Mouse (Mus musculus): ENCODE measurements around the gene Cdca3. TPM values are rescaled to one million over a fixed set of nuclear protein-coding genes. Genes with fewer than 3 reads are reported as not detected.
"Not testable (repeated sequence)": the region's sequence is repeated elsewhere in the genome, so short reads cannot be mapped to it uniquely, and the experiment has no call there.

Cdca3 gene
- polyA plus RNA-seq, 1 experiment from 2014 or later, result 188 TPM

DNA sequence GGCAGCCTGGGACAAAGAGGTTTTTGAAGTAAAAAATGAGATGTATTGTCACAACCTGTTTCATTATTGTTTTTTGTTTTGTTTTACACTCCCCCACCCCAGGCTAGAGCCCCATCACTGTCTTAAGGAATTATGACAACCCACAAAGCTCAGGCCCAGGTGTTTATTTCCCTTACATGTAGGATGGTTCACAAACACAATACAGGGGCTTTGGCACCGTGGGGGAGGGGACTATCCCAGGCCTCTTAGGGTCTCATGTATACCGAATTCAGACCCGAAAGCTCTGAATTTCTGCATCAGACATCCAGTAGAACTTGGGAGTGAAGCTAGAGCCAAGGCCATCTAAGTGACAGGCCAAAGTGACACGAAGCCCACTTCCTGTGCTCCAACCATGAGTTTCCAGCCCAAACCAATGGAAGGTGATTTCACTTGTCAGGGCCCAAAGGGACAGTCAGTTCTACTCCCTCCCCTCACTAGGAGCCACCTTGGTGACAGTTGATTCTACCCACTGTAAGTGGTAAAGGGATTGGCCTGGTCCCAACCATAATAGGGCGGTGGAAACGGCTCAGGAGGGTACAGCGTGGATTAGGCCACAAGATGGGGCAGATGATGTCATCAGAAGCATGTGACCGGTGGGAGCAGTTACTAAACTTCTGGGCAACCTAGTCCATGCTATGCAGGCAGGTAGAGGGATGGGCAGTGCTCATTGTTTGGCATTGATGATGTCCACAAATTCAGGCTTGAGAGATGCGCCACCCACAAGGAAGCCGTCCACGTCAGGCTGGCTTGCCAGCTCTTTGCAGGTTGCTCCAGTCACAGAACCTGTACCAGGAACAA lies 18.6 kb upstream of the Cdca3 start:
- not testable (repeated sequence) for H3K9me3 ChIP-seq
- peaks cover 50% of the 10 kb centered on the region for H3K4me1 ChIP-seq

GRCm38 (mm10) chr6:124811403-124811665 lies 18.0 kb upstream of the Cdca3 start:
- H3K4me3 ChIP-seq, result no peak overlapping the region
- H3K36me3 ChIP-seq, result peaks cover 20% of the 10 kb centered on the region
- H3K27ac ChIP-seq, result no peak overlapping the region
- no peak overlapping the region for H3K9ac ChIP-seq
- no peaks in the 10 kb centered on the region for H3K9me3 ChIP-seq
- no peaks in the 10 kb centered on the region for H3K27me3 ChIP-seq
- peaks cover 44% of the 10 kb centered on the region for H3K4me1 ChIP-seq
- no peak for ATAC-seq (ENCODE audit: borderline replicate concordance, extremely low read depth, low FRiP score, low TSS enrichment)
- no peak overlapping the region for H3K4me2 ChIP-seq
- WGBS, result 64% methylated on average over 4 of the region's 4 CpGs

More for the DNA sequence above, 18.6 kb upstream of the Cdca3 start:
- H3K9ac ChIP-seq; H3K4me3 ChIP-seq; ATAC-seq (ENCODE audit: borderline replicate concordance, extremely low read depth, low FRiP score, low TSS enrichment); H3K27ac ChIP-seq; H3K27me3 ChIP-seq: not testable (repeated sequence)
- WGBS, result 79% methylated on average over 11 of the region's 11 CpGs
- H3K4me2 ChIP-seq, result peak overlapping the region; percentile 86; the same call in 1 of the 2 replicates
- H3K36me3 ChIP-seq, result peaks cover 19% of the 10 kb centered on the region

DNA sequence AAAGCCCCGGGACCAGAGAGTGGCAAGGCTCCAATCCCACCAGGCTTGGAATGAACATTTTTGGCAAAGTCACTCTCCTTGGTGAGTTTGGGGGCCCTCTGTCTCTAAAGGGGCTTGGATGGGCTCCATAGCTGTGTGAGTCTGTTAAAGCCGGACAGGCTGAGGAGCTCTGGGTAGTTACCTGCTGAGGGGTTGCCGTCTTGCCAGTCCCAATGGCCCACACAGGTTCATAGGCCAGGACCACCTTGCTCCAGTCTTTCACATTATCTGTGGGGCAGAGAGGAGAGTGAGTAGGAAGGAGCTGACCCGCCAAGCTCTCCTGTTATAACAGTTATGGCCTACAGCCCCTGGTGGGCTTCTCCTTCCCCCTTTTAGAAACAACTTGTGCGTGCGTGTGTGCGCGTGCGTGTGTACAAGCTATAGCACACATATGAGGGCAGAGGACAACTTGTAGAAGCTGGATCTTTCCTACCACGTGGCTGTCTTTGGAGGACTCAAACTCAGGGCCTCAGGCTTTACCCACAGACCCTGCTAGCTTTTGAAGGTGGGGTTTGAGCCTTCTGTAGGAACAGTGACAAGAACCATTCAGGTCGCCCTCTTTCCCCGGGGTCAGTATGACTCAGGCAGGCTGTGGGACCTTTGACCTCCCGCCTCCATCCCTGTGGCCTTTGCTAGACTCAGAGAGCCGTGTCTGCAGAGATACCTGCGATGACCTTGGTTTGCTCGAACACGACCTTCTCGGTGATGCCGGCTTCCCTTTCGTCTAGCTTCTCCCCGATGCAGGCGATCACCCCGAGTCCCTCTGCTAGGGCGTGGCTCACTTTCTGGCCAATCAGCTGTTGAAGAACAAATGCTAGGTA lies 17.4 kb upstream of the Cdca3 start:
- Histone ChIP-seq H3K9ac (0 out of 2 replicates have a peak overlapping the region, but pooled peaks have one; percentile 85), H3K9me3 (no peaks in the 10 kb centered on the region), H3K27ac (no peak overlapping the region), H3K4me1 (peaks cover 41% of the 10 kb centered on the region), H3K36me3 (peaks cover 26% of the 10 kb centered on the region), H3K4me3 (peak overlapping the region; percentile 78), H3K27me3 (no peaks in the 10 kb centered on the region), H3K4me2 (peak overlapping the region; percentile 71)
- 74% methylated on average over 24 of the region's 24 CpGs for WGBS
- no peak for ATAC-seq (ENCODE audit: borderline replicate concordance, extremely low read depth, low FRiP score, low TSS enrichment)

GRCm38 (mm10) chr6:124812848-124813247 lies 16.5 kb upstream of the Cdca3 start:
- Histone ChIP-seq H3K36me3 (peaks cover 35% of the 10 kb centered on the region), H3K9ac (peak overlapping the region; percentile 85), H3K9me3 (no peaks in the 10 kb centered on the region), H3K27me3 (no peaks in the 10 kb centered on the region), H3K4me3 (peak overlapping the region; percentile 78), H3K4me1 (peaks cover 41% of the 10 kb centered on the region), H3K27ac (peak overlapping the region; percentile 93), H3K4me2 (peak overlapping the region; percentile 71)
- WGBS, result 14% methylated on average over 9 of the region's 9 CpGs
- ATAC-seq (ENCODE audit: borderline replicate concordance, extremely low read depth, low FRiP score, low TSS enrichment), result no peak

DNA sequence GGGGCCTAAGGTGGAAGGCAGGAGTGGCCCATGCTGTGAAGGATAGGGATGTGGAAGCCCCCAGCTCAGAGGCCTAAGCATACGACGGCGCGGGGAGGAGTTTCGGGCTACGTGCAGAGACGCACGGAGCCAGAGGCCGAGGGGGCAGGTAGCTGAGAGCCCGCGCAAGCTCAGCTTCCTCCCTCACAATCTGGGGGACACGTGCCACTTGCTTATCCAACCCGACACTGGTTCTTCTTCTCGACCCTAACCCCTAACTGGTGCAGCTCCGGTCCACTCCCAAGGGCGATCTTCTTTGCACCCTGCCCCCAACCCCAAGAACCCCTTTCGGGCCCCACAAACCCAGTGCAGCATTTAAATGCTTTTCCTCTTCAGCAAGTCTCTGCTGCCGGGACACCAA lies 15.9 kb upstream of the Cdca3 start:
- H3K27ac ChIP-seq, result peak overlapping the region; percentile 93
- peak overlapping the region; percentile 71 for H3K4me2 ChIP-seq
- peak overlapping the region; percentile 85 for H3K9ac ChIP-seq
- H3K27me3 ChIP-seq, result no peaks in the 10 kb centered on the region
- no peaks in the 10 kb centered on the region for H3K9me3 ChIP-seq
- H3K36me3 ChIP-seq, result peaks cover 41% of the 10 kb centered on the region
- ATAC-seq (ENCODE audit: borderline replicate concordance, extremely low read depth, low FRiP score, low TSS enrichment), result peak; percentile 50
- peak overlapping the region; percentile 78 for H3K4me3 ChIP-seq
- peaks cover 36% of the 10 kb centered on the region for H3K4me1 ChIP-seq
- WGBS, result 0% methylated on average over 18 of the region's 18 CpGs

GRCm38 (mm10) chr6:124813933-124814332 lies 15.4 kb upstream of the Cdca3 start, which contains the start of gene Tpi1:
Gene Tpi1, minus strand, starts transcription at chr6:124814296.
- Histone ChIP-seq H3K4me1 (peaks cover 36% of the 10 kb centered on the region), H3K36me3 (peaks cover 46% of the 10 kb centered on the region), H3K4me2 (peak within 1 kb of the TSS; percentile 71), H3K27me3 (no peaks in the 10 kb centered on the region), H3K9ac (peak within 1 kb of the TSS; percentile 85), H3K9me3 (no peaks in the 10 kb centered on the region), H3K27ac (peak within 1 kb of the TSS; percentile 93), H3K4me3 (peak within 1 kb of the TSS; percentile 78)
- WGBS, result under 1% methylated on average over 22 of the region's 22 CpGs
- ATAC-seq (ENCODE audit: borderline replicate concordance, extremely low read depth, low FRiP score, low TSS enrichment), result peak; percentile 90

GRCm38 (mm10) chr6:124814448-124814847 lies 14.9 kb upstream of the Cdca3 start:
- ATAC-seq (ENCODE audit: borderline replicate concordance, extremely low read depth, low FRiP score, low TSS enrichment), result peak; percentile 43; the same call in 1 of the 2 replicates
- 26% methylated on average over 8 of the region's 8 CpGs for WGBS
- H3K27ac ChIP-seq, result peak overlapping the region; percentile 93
- peak overlapping the region; percentile 78 for H3K4me3 ChIP-seq
- no peaks in the 10 kb centered on the region for H3K27me3 ChIP-seq
- H3K9me3 ChIP-seq, result no peaks in the 10 kb centered on the region
- no peak overlapping the region for H3K9ac ChIP-seq
- H3K36me3 ChIP-seq, result peaks cover 51% of the 10 kb centered on the region
- H3K4me2 ChIP-seq, result peak overlapping the region; percentile 71
- H3K4me1 ChIP-seq, result peaks cover 36% of the 10 kb centered on the region

DNA sequence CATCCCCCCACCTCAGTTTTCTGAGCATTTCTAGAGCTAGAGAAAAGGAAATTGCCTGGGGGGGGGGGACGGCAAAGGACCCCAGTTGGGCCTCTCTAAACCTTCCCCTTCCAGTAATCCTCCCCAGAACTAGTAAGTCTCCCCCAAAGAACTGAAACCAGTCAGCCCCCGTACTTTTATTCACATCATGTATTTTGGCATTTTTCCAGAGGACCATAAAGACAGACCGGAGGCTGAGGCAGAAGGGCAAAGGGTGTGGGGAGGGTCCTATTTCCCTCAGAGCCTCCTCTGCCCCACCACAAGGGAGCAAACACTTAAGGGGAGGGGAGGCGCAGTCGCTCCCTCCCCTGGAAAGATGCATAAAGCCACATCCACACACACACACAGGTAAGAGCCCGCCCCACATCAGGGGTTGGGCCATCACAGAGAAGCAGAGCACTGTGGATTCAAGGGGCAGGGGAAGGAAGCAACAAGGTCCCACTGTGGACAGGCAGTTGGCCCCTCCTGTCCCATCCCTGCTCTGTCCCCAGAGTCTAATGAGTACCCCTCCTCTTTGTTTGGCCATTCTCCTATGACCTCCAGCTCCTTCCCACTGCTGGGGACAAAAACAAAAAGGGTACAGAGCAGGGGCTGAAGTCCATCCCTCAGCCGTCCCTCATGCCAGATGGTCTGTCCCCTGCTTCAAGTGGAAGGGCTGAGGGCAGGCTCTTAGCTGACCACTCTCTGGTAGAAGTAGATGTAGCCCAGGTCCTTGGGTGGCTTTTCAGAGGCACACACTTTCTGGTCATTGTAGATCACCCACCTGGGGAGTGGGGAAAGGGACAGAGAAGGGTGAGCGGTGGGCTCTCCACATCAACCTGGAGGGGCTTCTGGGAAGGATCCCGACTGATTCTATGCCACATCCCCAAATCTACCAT lies 14.2 kb upstream of the Cdca3 start:
- Histone ChIP-seq H3K9me3 (no peaks in the 10 kb centered on the region), H3K4me2 (peak overlapping the region; percentile 71), H3K4me1 (peaks cover 30% of the 10 kb centered on the region), H3K36me3 (peaks cover 57% of the 10 kb centered on the region), H3K27ac (no peak overlapping the region), H3K4me3 (no peak overlapping the region), H3K9ac (no peak overlapping the region), H3K27me3 (no peaks in the 10 kb centered on the region)
- ATAC-seq (ENCODE audit: borderline replicate concordance, extremely low read depth, low FRiP score, low TSS enrichment), result no peak; the same call in 1 of the 2 replicates
- 61% methylated on average over 9 of the region's 9 CpGs for WGBS

GRCm38 (mm10) chr6:124816611-124817010 lies 12.7 kb upstream of the Cdca3 start:
- Histone ChIP-seq H3K9me3 (no peaks in the 10 kb centered on the region), H3K27ac (no peak overlapping the region), H3K27me3 (no peaks in the 10 kb centered on the region), H3K36me3 (peaks cover 64% of the 10 kb centered on the region), H3K4me3 (no peak overlapping the region), H3K9ac (no peak overlapping the region), H3K4me2 (no peak overlapping the region), H3K4me1 (peaks cover 25% of the 10 kb centered on the region)
- no peak for ATAC-seq (ENCODE audit: borderline replicate concordance, extremely low read depth, low FRiP score, low TSS enrichment)
- 81% methylated on average over 4 of the region's 4 CpGs for WGBS

- H3K27ac ChIP-seq, result no peak overlapping the region
- 95% methylated on average over 11 of the region's 11 CpGs for WGBS
- H3K9ac ChIP-seq, result no peak overlapping the region
- peaks cover 20% of the 10 kb centered on the region for H3K4me1 ChIP-seq
- H3K4me3 ChIP-seq, result no peak overlapping the region
- H3K4me2 ChIP-seq, result no peak overlapping the region
- no peaks in the 10 kb centered on the region for H3K27me3 ChIP-seq
- no peak for ATAC-seq (ENCODE audit: borderline replicate concordance, extremely low read depth, low FRiP score, low TSS enrichment)
- H3K36me3 ChIP-seq, result peaks cover 64% of the 10 kb centered on the region
- H3K9me3 ChIP-seq, result no peaks in the 10 kb centered on the region
Observed at GRCm38 (mm10) chr6:124817125-124817524, 12.2 kb upstream of the Cdca3 start.

GRCm38 (mm10) chr6:124817563-124817962 lies 11.8 kb upstream of the Cdca3 start:
- Histone ChIP-seq H3K9me3 (no peaks in the 10 kb centered on the region), H3K9ac (no peak overlapping the region), H3K27ac (no peak overlapping the region), H3K4me2 (no peak overlapping the region), H3K36me3 (peaks cover 67% of the 10 kb centered on the region), H3K4me1 (peaks cover 16% of the 10 kb centered on the region), H3K4me3 (no peak overlapping the region), H3K27me3 (no peaks in the 10 kb centered on the region)
- ATAC-seq (ENCODE audit: borderline replicate concordance, extremely low read depth, low FRiP score, low TSS enrichment), result no peak
- WGBS, result 95% methylated on average over 8 of the region's 8 CpGs
